Mouse (Mus musculus): Measurements from ENCODE around the gene Slc22a15.

GRCm38 (mm10) chr3:101829881-101830616, 94.2 kb downstream of the Slc22a15 start:
- TF ChIP-seq POLR2A (IDR thresholded peaks at IDR 0.05; ENCODE audit: borderline replicate concordance, extremely low read depth, low read depth, low read length) (no peak), CTCF (IDR thresholded peaks at IDR 0.05; ENCODE audit: insufficient read depth, low read length) (no peak)
